Mouse (Mus musculus): ENCODE measurements around the gene Tspan7. TPM values are rescaled to one million over a fixed set of nuclear protein-coding genes. Genes with fewer than 3 reads are reported as not detected.

The Tspan7 gene
- 81.3 and 83.3 TPM in 2 replicates for polyA plus RNA-seq (2016; fragmentation: Nextera tagmentation; extraction: Ambion mirVana)

DNA sequence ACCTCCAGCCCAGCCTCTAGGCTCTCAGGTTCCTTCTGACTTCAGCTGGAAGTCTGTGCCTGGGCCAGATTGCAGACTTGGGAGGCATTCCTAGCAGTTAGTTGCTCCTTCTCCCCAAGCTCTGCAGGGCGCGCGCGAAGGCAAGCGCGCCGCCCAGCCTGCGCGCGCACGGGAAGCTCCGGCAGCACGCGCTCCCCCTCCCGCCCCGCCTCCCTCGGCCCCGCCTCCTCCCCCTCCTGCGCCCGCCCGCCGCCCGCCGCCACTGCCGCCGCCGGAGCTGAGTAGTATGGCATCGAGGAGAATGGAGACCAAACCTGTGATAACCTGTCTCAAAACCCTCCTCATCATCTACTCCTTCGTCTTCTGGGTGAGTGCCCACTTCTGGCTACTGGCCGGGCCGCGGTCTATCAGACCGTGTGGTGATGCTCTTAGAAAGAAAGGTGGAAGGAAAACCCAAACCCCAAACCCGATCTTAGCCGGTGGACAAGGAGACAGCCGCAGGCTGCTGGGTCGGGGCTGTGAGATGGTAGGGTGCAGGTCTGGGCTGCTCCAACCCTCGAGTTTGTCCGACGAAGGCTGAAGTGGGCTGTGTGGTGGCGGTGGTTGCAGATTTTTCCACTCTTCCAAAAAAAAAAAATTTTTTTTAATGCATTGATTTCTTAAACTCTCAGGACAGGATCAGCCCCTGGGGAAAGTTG, at the start of gene Tspan7:
TSS of gene Tspan7 (plus strand) at position 287 of the 698 bp plus-strand sequence.
- Histone ChIP-seq H3K36me3 (no peaks in the 10 kb centered on the region), H3K4me2 (peak within 1 kb of the TSS; percentile 72), H3K27me3 (replicated peaks) (no peaks in the 10 kb centered on the region), H3K27ac (ENCODE audit: poor library complexity, severe bottlenecking) (peak within 1 kb of the TSS; percentile 43; the same call in 1 of the 2 replicates), H3K9ac (peak within 1 kb of the TSS; percentile 67), H3K4me3 (peak within 1 kb of the TSS; percentile 59), H3K4me1 (replicated peaks) (no peaks in the 10 kb centered on the region), H3K9me3 (replicated peaks) (no peaks in the 10 kb centered on the region)
- ATAC-seq (ENCODE audit: insufficient number of reproducible peaks, low FRiP score): peak; percentile 75
- WGBS: 15% methylated on average over 41 of the region's 41 CpGs

DNA sequence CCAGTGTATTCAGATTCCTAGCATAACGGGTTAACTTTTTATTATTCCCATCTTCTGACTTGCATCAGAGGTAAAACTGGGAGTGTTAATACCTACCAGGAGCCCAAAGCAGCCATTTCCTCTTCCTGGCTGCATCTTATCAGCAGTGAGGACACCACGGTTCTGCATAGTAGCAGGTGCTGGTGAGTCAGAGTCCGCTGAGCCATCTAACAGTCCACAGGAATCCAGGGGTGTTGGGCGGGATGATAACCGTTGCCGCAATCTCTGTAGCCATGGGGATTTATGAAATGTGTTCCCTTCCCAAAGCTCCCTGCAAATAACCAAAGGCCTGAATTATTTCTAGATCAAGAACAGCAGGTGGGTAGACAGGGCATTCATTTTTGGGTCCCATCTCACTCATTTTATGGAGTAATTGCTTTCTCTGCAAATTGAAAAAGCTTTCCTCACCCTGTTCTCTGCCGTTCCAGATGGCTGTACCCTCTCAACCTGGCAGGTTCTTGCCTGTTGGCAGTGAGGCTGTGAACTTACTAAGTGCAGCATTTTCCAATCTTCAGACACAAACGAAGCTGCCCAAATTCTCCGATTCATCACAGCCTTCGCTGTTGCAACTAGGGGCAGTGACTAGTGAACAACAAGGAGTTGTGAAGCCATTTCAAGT, 35.5 kb upstream of the Tspan7 start:
- Histone ChIP-seq H3K4me3 (no peak overlapping the region), H3K27ac (ENCODE audit: poor library complexity, severe bottlenecking) (no peak overlapping the region), H3K27me3 (replicated peaks) (no peaks in the 10 kb centered on the region), H3K9ac (no peak overlapping the region), H3K36me3 (no peaks in the 10 kb centered on the region), H3K4me1 (replicated peaks) (no peaks in the 10 kb centered on the region), H3K9me3 (replicated peaks) (no peaks in the 10 kb centered on the region), H3K4me2 (no peak overlapping the region)
- ATAC-seq (ENCODE audit: insufficient number of reproducible peaks, low FRiP score): no peak
- WGBS: 70% methylated on average over 10 of the region's 10 CpGs

GRCm38 (mm10) chrX:10450143-10451060, 34.6 kb upstream of the Tspan7 start:
- Histone ChIP-seq H3K9me3 (replicated peaks) (no peaks in the 10 kb centered on the region), H3K27ac (ENCODE audit: poor library complexity, severe bottlenecking) (no peak overlapping the region), H3K36me3 (no peaks in the 10 kb centered on the region), H3K4me3 (no peak overlapping the region), H3K4me2 (no peak overlapping the region), H3K27me3 (replicated peaks) (no peaks in the 10 kb centered on the region), H3K4me1 (replicated peaks) (no peaks in the 10 kb centered on the region), H3K9ac (no peak overlapping the region)
- WGBS: 65% methylated on average over 2 of the region's 2 CpGs
- ATAC-seq (ENCODE audit: insufficient number of reproducible peaks, low FRiP score): no peak

GRCm38 (mm10) chrX:10453798-10454197, 31.2 kb upstream of the Tspan7 start:
- Histone ChIP-seq H3K27ac (ENCODE audit: poor library complexity, severe bottlenecking) (no peak overlapping the region), H3K36me3 (no peaks in the 10 kb centered on the region), H3K9ac (no peak overlapping the region), H3K4me2 (no peak overlapping the region), H3K9me3 (replicated peaks) (no peaks in the 10 kb centered on the region), H3K4me3 (no peak overlapping the region), H3K4me1 (replicated peaks) (no peaks in the 10 kb centered on the region), H3K27me3 (replicated peaks) (no peaks in the 10 kb centered on the region)
- 33% methylated on average over 1 of the region's 1 CpGs for WGBS
- ATAC-seq (ENCODE audit: insufficient number of reproducible peaks, low FRiP score): no peak

DNA sequence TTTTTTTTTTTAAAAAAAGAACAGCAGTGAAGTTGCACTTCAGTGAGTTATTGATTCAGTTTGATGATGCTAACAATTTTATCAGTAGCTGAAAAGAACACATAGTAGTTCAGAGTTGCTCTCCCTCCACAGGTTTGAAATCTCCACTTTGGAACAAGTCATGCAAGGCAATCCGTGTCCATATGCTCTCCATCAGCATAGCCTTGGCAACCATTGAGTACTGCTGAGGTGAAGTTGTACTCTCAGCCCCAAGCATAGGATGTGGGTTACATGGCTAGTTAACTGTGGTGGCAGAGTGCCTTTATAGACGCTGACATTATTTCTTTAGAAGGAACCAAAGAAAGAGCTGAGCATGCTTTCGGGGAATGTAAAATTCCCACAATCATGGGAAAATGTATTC, 27.7 kb upstream of the Tspan7 start:
- 74% methylated on average over 3 of the region's 3 CpGs for WGBS
- no peak overlapping the region for H3K9ac ChIP-seq
- H3K4me2 ChIP-seq: no peak overlapping the region
- no peak overlapping the region for H3K4me3 ChIP-seq
- H3K27me3 ChIP-seq (replicated peaks): no peaks in the 10 kb centered on the region
- no peak for ATAC-seq (ENCODE audit: insufficient number of reproducible peaks, low FRiP score)
- H3K4me1 ChIP-seq (replicated peaks): no peaks in the 10 kb centered on the region
- no peaks in the 10 kb centered on the region for H3K36me3 ChIP-seq
- H3K27ac ChIP-seq (ENCODE audit: poor library complexity, severe bottlenecking): no peak overlapping the region
- no peaks in the 10 kb centered on the region for H3K9me3 ChIP-seq (replicated peaks)

DNA sequence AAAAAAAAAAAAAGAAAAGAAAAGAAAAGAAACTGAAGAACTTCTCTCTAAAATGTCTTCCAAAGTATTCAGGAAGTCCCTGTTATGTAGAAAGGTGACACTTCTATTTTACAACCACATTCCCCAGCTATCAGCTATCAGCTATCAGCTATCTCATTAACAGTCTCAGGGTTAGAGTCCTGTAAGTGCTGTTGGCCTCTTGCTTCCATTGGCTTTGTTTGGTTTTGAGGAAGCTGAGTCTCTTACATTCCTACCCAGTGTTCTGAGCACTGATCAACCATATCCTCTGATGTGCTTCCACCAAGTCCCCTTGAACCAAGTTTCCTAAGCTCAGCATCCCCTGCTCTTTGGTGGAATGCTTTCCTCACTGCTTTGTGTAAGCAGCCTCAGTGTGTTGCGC, 7.9 kb upstream of the Tspan7 start:
- 86% methylated on average over 1 of the region's 1 CpGs for WGBS
- Histone ChIP-seq H3K4me2 (no peak overlapping the region), H3K4me1 (replicated peaks) (no peaks in the 10 kb centered on the region), H3K36me3 (no peaks in the 10 kb centered on the region), H3K27me3 (replicated peaks) (no peaks in the 10 kb centered on the region), H3K27ac (ENCODE audit: poor library complexity, severe bottlenecking) (no peak overlapping the region), H3K9ac (no peak overlapping the region), H3K4me3 (no peak overlapping the region), H3K9me3 (replicated peaks) (no peaks in the 10 kb centered on the region)
- ATAC-seq (ENCODE audit: insufficient number of reproducible peaks, low FRiP score): no peak

- 73% methylated on average over 10 of the region's 10 CpGs for WGBS
- no peak for ATAC-seq (ENCODE audit: insufficient number of reproducible peaks, low FRiP score)
Measured at GRCm38 (mm10) chrX:10479031-10479886, 5.7 kb upstream of the Tspan7 start.

DNA sequence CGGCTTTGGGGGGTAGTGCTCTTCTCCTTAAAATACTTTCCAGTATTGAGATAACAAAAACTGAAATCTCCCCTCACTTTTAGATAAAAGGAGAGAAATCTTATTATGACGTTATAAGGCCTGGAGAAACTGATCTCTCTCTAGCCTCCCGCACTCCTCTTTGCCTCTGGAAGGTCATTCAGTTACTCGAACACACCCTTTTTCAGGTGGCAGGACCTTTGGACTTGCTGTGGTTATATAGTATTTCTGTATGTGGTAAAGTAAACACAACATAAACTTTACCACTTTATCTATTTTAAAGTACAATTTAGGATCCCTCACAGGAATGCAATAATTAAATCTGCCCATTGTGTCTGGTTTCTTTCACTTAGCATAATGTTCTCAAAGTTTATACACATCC, 5.0 kb upstream of the Tspan7 start:
- no peaks in the 10 kb centered on the region for H3K4me1 ChIP-seq (replicated peaks)
- no peak overlapping the region for H3K9ac ChIP-seq
- no peak for ATAC-seq (ENCODE audit: insufficient number of reproducible peaks, low FRiP score)
- no peak overlapping the region for H3K4me3 ChIP-seq
- no peak overlapping the region for H3K27ac ChIP-seq (ENCODE audit: poor library complexity, severe bottlenecking)
- H3K9me3 ChIP-seq (replicated peaks): no peaks in the 10 kb centered on the region
- H3K27me3 ChIP-seq (replicated peaks): no peaks in the 10 kb centered on the region
- 77% methylated on average over 4 of the region's 4 CpGs for WGBS
- no peak overlapping the region for H3K4me2 ChIP-seq
- H3K36me3 ChIP-seq: no peaks in the 10 kb centered on the region

More at GRCm38 (mm10) chrX:10479031-10479886, 5.7 kb upstream of the Tspan7 start:
- no peak overlapping the region for H3K4me2 ChIP-seq
- H3K27me3 ChIP-seq (replicated peaks): no peaks in the 10 kb centered on the region
- H3K27ac ChIP-seq (ENCODE audit: poor library complexity, severe bottlenecking): no peak overlapping the region
- no peaks in the 10 kb centered on the region for H3K4me1 ChIP-seq (replicated peaks)
- no peak overlapping the region for H3K4me3 ChIP-seq
- H3K9me3 ChIP-seq (replicated peaks): no peaks in the 10 kb centered on the region
- no peaks in the 10 kb centered on the region for H3K36me3 ChIP-seq
- H3K9ac ChIP-seq: no peak overlapping the region

- Histone ChIP-seq H3K9me3 (replicated peaks) (no peaks in the 10 kb centered on the region), H3K27me3 (replicated peaks) (no peaks in the 10 kb centered on the region), H3K4me1 (replicated peaks) (no peaks in the 10 kb centered on the region), H3K4me2 (peak overlapping the region; percentile 72), H3K9ac (peak overlapping the region; percentile 67), H3K36me3 (no peaks in the 10 kb centered on the region), H3K4me3 (peak overlapping the region; percentile 59), H3K27ac (ENCODE audit: poor library complexity, severe bottlenecking) (peak overlapping the region; percentile 43; the same call in 1 of the 2 replicates)
- WGBS: 11% methylated on average over 27 of the region's 27 CpGs
- ATAC-seq (ENCODE audit: insufficient number of reproducible peaks, low FRiP score): peak; percentile 75
Measured at GRCm38 (mm10) chrX:10485664-10486211, 780 bp downstream of the Tspan7 start.

GRCm38 (mm10) chrX:10498580-10498979, 13.6 kb downstream of the Tspan7 start:
- Histone ChIP-seq H3K27ac (ENCODE audit: poor library complexity, severe bottlenecking) (no peak overlapping the region), H3K27me3 (replicated peaks) (no peaks in the 10 kb centered on the region), H3K4me2 (no peak overlapping the region), H3K9ac (no peak overlapping the region), H3K36me3 (no peaks in the 10 kb centered on the region), H3K4me3 (no peak overlapping the region), H3K4me1 (replicated peaks) (peaks cover 3% of the 10 kb centered on the region), H3K9me3 (replicated peaks) (no peaks in the 10 kb centered on the region)
- WGBS: 61% methylated on average over 2 of the region's 2 CpGs
- ATAC-seq (ENCODE audit: insufficient number of reproducible peaks, low FRiP score): no peak

Measured in heart, embryonic 12.5 days (tissue).